Mouse (Mus musculus): Measurements from ENCODE around the gene Aph1c.
"Not testable (repeated sequence)": the region's sequence is repeated elsewhere in the genome, so short reads cannot be mapped to it uniquely, and the experiment has no call there.

Aph1c gene

DNA sequence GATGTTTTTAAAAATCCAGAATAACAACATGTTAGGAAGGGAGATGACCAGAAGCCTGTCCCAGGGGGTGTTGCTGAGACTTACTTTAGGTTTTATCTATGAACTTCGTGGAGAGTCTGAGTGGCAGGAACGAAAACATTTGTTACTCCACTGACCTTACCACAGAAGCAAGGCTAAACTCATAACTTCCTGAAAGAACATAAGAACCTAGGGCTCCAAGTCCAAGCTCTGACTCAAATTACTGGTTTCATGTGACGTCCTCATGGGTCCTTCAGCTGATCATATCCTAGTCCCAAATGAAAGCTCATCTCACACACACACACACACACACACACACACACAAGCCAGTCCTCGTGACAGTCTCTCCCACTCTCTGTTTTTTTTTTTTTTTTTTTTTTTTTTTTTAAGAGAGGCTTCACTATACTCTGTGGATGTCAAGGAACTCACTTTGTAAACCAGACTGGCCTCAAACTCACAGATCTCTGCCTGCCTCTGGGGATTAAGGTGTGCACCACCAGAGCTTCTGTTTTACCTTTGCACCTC, 2.1 kb downstream of the Aph1c start:
- no peak for DNase-seq

DNA sequence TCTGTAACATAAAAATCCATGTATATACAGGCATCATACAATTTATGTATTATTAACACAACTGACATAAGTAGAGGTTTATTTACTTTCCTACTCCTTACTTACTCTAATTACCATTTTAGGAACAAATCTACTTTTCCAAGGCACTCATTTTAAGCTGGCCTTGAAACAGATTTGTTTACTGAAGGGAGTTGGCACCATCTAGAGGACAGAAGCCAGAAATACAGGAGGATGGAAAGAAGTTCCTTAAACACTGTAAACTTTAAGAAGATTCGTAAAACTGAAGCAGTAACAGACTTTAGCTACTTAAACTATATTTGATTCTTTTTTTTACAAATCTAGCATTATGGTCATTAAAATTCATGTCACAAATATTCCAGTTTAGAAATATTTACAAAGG, 8.5 kb downstream of the Aph1c start:
- DNase-seq, result no peak

DNA sequence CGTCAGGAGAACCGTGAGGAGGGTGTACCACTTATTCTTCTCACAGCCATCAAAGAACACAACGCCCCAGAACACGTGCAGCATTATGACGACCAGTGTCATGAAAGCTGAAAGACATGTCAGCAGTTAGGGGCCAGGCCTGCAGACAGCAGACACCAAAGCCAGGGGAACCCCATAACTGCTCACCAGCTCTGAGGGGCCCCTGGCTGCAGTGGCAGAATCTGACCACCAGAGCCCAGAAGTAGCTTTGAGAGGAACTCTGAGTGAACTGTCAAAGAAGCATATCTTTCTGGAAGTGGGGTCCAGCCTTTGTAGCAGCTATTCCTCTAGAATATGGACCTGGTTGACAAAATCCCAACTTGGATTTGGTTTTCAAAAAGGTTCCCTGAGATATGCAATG, 12.3 kb downstream of the Aph1c start:
- not testable (repeated sequence) for DNase-seq

DNA sequence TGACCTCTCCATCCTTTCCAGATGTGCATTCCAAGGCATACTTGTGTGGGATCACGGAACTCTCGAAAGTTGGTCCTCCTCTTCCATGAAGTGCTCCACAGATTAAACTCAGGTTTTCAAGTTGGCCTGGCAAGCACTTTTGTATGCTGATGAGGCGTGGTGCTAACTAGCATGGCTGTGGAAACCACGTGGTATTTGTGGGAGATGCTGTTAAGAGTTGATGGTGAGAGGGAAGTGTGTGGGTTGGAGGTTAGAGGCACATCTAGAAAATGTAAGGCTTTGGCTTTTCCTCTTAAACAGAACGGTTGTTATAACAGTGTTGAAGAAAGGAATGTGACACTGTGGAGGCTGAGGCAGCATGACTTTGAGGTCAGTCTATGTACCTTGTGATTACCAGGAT, 13.5 kb downstream of the Aph1c start:
- DNase-seq, result no peak

DNA sequence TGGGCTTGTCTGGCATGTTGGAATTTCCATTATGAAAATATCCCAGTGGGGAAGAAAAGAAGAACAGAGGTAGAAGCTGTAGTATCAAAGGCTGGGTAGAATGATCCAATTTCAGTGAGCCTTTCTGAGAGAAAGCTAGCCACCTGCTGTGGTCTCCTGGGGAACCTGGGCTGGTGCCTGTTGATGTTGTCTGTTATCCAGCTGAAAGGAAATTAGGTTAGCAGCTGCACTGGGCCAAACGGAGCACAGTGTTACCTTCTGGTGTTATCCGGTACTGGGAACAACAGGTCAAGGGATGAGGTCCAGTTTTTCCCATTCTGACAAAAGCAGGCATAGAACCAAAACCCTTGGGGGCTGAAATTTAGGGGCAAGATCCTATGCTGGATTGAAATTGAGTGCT, 21.1 kb downstream of the Aph1c start:
- no peak for DNase-seq

DNA sequence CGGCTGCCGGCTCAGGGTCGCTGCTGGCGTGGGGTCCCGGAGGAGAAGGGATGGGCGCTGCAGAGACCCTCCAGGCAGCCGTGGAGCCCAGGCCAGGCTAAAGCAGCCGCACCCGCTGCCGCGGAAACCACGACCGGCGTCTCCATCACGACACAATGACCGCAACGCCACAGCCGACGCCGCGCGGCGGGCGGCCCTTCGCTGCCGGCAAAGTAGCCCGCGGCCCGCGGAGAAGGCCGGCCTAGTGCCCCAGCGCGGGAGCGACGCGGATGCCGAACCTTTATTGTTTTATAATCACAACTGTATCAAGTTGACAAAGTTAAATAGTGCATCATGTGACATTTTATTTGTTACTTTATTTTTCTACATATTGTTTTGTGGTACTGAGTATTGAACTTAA, 28.6 kb downstream of the Aph1c start:
- not testable (repeated sequence) for DNase-seq

DNA sequence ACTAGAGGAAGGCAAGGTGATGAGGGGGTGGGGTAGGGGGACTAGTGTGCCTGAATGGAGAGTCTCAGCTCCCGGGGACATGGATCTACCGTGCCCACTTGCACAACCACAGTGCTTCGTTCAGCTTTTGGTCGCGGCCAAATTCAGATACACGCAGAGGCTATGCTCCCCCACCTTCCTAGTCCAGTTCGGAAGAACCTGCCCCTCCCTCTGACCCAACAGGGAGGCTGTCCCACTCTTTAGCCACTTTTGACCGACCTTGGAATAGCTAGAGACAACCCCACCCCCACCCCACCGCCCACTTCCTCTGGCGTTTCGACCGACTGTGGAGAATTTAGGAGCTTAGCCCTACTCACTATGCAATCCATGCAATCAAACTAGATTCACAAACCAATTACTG, 32.6 kb downstream of the Aph1c start:
- no peak for DNase-seq

DNA sequence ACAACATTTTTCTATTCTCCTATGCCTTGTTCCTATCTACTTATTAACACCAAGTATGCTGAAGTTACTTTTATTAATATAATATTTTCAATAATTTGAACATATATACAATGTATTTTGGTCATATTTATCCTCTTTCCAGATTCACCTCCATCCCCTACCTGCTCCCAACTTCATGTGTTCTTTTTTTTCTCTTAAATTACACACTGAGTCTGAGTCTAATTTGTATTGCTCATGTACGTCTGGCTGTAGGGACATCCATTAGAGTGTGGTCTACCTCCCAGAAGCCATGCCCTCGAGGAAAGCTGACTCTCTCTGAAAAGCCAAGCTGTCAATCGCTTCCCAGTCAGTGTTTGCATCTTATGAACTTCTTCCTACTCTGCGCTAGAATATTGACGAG, 37.8 kb downstream of the Aph1c start, which contains the start of gene Gm10647:
Gm10647 (plus strand) TSS at position 301 of the 400 bp plus-strand sequence.
- no peak for DNase-seq

DNA sequence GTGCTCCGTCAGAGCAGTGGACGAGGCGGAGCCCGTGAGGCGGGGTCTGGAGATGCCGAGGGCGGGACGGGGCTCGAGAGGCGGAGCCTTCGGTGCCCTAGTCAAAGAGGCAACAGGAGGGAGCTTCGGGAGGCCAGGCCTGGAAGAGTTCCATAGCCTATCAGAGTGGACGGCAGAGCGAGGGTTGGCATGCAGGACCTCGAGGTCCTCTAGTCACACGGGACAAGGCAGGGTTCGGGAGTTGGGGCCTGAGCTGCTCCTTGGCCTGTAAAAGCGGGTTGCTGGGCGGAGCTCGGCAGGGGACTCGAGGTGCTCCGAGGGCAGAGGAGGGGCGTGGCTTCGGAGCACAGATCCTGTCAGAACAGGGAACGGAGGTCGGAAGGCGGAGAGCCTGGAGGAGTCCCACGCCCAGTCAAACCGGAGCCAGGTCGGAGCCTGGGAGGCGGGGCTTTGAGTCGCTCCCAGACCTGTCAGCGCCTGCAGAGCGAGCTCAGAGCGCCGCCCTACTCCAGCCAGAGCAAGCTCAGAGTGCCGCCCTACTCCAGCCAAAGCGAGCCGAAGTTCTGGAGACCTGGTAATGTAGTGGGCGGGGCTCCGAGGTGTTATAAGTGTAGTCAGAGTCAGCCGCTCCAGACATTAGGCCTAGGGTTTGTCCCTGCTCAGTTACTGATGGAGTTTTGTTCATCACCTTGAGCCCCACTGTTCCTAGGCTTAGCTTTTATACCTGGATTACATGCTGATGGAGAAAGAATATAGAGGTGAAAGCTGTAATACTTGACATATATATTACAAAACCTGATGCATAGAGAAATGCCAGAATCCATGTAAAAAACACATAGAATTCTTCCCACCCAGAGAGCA, 38.8 kb downstream of the Aph1c start, which contains the start of gene Aph1b:
Aph1b (minus strand) TSS at position 27 of the 861 bp plus-strand sequence.
- peak; percentile 99 for DNase-seq

DNA sequence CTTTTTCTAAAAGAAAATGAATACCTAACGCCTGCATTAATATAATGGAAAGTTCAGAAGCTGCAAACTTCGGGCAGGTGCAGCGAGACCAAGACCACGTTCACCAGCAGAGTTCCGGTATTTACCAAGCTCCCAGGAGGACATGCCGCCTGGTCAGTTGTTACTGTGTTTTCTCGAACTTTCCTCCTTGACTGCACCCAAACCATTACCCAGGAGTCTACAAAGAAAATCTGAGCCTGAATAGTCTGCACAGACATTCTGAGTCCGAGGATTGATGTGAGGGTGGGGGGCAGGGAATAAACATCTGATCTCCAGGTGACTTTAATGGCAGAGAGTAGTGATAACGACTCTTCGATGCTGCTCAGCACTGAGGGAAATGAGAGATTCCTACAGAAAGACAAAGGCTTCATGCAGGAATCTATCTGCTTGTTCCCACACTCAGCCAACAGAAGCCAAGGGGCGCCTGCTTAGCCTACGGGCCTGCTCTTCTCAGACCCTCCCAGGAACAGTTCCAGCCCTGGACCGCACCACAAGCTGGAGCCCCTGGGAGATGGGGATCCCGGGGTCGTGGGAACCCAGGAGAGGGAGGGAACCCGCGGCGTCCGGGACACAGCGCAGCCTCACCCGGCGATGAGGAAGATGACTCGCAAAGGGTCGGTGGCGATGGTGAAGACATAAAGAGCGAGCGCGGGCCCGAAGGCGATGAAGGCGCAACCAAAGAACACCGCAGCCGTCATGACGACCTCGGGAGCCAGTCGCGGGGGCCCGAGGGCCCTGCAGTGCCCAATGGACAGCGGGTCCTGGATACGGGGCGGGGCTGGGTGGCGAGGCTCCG, 39.7 kb downstream of the Aph1c start:
- DNase-seq, result peak; percentile 15

DNA sequence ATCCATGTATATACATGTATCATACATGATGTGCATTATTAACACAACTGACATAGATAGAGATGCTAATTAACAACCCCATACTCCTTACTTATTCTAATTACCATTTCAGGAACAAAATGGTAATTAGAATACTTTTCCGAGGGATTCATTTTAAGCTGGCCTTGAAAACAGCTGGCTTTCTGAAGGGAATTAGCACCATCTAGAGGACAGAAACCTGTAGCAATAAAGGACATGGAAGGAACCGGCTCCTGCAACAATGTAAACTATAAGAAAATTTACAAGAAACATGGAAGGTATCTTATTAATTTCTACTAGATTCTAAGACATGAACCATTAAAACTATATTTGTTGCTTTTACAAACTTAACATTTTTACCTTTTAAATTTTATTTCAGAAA, 46.7 kb downstream of the Aph1c start:
- no peak for DNase-seq

DNA sequence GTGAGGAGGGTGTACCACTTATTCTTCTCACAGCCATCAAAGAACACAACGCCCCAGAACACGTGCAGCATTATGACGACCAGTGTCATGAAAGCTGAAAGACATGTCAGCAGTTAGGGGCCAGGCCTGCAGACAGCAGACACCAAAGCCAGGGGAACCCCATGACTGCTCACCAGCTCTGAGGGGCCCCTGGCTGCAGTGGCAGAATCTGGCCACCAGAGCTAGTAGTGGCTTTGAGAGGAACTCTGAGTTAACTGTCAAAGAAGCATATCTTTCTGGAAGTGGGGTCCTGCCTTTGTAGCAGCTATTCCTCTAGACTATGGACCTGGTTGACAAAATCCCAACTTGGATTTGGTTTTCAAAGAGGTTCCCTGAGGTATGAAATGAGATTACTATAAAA, 50.0 kb downstream of the Aph1c start:
- not testable (repeated sequence) for DNase-seq

DNA sequence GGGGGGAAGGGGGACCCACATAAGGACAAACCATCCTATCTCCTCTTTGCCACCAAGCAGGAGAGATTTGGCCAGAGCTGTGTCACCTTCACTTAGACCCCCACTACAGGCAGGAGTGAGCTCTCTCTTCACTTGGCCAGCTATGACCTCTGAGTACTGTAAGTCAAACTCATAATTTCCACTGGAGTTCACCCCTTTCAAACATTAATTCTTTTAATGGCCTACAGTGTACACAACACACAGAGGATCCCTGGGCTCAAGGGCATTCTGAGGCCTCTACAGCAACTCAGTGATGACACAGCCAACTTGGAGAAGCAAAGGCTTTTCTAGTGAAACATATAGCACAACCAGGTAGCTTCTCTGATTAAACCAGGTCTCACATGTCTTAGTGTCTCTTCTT, 63.8 kb downstream of the Aph1c start:
- peak; percentile 67 for DNase-seq

DNA sequence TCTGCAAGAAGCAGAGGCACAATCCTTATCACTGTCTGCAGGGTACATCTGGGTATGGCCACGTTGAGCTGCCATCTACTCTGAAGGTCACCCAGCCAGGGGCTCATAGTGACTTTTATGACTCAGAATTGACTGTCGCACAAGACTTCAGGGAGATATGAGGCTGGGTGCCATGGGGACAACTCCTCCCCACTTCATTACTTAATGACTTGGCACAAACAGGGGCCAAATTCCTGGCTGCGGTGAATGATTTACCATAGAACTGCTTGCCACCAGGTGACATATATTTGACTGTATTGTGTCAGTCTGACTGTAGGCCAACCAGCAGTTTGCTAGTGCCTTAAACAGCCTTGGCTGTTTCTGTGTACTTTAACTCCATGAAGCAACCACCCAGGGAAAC, 65.3 kb downstream of the Aph1c start:
- DNase-seq, result peak; percentile 91

DNA sequence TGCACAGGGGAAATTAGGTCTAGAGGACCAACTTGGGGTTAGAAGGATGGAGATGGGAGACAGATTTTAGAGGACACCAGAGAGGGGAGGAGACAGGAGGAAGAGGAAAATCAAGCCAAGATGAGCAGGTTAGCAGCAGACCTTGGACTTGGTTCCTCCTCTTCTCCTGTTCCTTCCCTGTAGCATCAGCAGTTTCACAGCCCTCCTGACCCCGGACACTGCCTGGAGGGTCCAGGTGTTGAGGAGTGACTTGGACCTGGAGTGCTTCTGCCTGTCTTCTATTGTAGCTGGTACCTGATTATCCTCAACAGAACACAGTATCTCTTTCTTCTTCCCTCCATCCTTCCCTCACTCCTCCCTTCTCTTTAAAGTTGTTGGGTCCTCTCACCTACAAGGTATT, 65.8 kb downstream of the Aph1c start:
- DNase-seq, result peak; percentile 63

Data from kidney, adult 11 months (tissue).